Mouse (Mus musculus): ENCODE measurements around the gene Fbxl17.

- TF ChIP-seq CTCF (IDR thresholded peaks at IDR 0.05 in 2 of 3, conservative IDR thresholded peaks at IDR 0.05 in 1 of 3; ENCODE audit: control insufficient read depth in 1 of 3, insufficient read depth in 1 of 3, low read depth in 2 of 3, low read length in 3 of 3, poor library complexity in 1 of 3, severe bottlenecking in 1 of 3) (no peak), CHD2 (IDR thresholded peaks at IDR 0.05; ENCODE audit: low read length) (no peak), POLR2A (IDR thresholded peaks at IDR 0.05; ENCODE audit: control insufficient read depth in 1 of 2, insufficient read depth in 1 of 2, low read depth in 1 of 2, low read length in 2 of 2, poor library complexity in 1 of 2) (no peak)
Observed at GRCm38 (mm10) chr17:63287413-63287812, 212.4 kb downstream of the Fbxl17 start.

Measured in MEL (cell line).